Mouse (Mus musculus): Measurements from ENCODE around the gene Fto. TPM values are rescaled to one million over a fixed set of nuclear protein-coding genes. Genes with fewer than 3 reads are reported as not detected.

The Fto gene
- total RNA-seq, 2 experiments from 2014 or later = 71.6 to 81.6 TPM

- no peak for DNase-seq
Observed at GRCm38 (mm10) chr8:91679451-91679850, 366.1 kb downstream of the Fto start.

GRCm38 (mm10) chr8:91680125-91680524, 366.8 kb downstream of the Fto start:
- DNase-seq = no peak

DNA sequence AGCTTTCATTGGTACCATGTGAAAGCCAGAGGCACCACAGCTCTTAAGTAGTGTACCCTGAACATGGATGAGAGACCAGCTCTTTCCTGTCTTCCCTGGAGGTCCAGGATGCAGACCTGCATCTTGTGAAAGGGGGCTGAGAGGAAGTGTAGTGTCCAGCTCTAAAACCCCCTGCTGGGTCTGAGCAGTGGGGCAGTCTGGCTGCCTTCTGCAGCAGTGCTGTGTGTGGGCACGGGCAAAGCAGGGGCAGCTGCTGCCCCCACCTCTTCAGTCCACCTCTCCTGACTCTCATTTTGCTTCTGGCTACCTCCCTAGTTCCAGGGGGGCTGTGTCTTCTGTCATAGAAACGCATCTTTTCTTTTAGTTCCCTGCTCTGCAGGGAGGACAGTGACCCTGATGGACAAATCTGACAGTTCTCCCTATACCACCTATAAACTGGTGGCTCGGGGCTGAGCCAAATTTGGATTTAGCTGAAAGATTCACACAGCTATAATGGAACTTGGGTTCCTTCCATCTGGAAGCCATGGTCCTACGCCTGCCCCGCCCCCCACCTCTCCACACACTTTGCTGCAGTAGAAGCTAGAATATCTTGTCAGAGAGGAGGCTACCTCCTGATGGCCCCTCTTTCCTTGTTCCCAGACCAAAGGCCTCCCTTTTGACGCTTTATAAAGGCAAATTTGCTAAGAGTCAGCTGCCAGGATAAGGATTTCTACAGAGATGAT, 371.4 kb downstream of the Fto start:
- DNase-seq = no peak

- no peak for DNase-seq
Observed at GRCm38 (mm10) chr8:91685408-91685807, 372.1 kb downstream of the Fto start.

DNA sequence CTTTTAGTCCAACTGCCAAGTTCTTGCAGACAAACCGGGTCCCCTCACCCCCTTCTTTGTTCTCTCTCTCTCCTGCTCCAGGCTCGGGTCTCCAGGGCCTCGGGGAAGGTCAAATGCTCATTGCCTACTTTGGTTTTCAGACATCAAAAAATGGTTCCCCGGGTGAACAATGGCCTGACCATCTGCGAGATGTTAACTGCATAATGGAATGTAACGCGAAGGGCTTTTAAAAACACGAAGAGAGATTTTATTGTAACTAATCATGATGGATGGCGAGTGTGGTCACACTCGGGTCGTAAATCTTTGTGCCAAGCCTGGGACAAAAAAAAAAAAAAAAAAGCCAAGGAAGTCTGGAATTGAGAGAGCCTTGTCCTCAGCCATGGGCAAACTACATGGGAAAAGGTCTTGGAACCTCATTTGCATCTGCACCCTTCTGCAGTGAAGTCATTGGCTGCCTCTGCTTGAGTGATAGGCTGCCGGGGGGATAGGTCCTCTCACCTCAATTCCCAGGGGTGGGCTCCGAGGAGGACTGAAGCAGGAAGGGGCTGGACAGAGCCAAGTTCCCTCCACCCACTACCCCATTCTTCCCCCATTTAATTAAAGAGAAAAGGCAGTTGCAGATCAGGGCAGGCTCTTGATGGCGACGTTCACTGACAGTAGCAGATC, 378.9 kb downstream of the Fto start:
- no peak for DNase-seq

- no peak for DNase-seq
Observed at GRCm38 (mm10) chr8:91706533-91706932, 393.2 kb downstream of the Fto start.

- DNase-seq = no peak
Observed at GRCm38 (mm10) chr8:91708661-91709060, 395.3 kb downstream of the Fto start.

DNA sequence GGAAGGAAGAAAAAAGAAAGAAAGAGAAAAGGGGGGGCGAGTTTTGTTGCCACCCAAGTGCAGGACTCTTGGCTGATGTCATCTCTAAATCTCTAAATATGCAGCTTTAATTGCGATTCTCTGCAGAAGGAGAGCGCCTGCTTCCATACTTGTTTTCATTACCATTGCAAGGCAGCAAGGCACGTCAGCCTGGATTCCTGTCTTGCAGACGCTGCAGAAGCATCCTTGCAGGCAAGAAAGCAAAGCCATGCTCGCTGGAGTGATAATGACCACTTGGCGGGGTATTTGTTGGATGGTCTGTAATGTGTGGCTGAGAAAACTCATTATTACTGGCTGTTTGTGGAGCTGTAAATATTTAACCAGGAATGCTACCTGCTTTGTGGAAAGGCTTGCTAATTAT, 396.4 kb downstream of the Fto start:
- DNase-seq = no peak

GRCm38 (mm10) chr8:91711202-91711601, 397.9 kb downstream of the Fto start:
- DNase-seq = no peak

DNA sequence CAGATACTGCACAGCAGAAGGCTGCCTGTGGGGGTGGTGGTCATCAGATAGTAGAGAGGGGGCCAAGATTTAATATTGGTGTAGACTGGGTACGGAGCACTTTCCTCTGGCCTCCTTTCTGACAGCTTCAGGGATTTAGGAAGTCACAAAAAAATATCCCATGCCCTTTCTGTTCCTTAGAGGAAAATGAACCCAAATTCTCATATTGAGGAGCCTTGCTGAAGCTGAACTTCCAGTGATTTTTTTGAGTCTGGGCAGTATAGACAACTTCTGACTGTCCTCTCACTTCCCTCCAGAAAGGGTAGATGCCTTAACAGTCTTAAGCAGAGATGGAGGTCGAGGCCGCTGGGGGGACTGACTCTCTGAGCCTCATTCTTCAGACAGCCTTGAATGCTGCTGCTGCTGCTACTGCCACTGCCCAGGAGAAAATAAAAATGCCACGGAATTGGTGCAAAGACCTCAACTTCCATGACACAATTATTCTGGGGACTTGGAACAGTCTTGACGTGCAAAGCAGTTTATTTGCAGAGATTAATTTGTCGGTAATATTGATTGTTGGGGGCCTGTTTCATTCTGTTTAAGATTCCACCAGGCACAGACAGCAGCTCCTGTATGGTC, 398.8 kb downstream of the Fto start:
- no peak for DNase-seq

DNA sequence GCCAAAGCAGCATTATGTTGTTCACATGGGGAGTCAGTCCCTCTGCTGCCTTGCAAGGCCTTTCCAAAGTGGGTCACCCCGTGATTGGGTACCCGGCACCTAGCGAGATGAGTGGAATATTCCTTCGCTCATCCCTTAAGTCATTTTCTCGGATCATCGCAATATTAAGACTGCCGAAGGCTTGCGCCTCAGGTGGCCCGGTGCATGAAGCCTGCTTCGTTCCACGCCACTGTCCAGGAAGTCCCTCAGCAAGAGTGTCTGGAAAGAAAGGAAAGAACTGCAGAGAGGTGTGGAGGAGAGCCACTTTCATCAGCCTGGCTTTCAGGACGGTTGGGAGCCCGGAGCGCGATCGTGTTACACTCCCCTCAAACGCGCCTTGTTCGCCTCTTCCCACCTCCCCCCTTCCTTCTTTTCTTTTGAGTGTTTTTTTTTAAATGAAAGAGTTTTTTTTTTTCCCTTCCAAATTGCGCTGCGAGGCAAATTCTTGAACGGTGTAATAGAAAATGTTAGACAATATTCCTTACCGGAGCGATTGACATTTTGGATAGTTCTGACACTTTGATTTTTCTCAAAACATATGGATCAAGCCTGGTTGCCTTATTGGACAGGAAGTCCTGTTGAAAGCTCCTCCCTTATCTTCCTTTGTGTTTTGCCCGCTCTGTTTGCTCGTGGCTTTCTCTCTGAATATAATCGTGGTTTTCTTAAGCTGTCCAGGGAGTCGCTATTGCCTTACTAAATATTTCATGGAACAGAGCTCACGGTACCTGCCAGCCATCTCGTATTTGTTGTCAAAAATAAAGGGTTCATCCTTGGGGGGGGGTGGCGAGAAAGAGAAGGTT, 399.6 kb downstream of the Fto start:
- DNase-seq = no peak

DNA sequence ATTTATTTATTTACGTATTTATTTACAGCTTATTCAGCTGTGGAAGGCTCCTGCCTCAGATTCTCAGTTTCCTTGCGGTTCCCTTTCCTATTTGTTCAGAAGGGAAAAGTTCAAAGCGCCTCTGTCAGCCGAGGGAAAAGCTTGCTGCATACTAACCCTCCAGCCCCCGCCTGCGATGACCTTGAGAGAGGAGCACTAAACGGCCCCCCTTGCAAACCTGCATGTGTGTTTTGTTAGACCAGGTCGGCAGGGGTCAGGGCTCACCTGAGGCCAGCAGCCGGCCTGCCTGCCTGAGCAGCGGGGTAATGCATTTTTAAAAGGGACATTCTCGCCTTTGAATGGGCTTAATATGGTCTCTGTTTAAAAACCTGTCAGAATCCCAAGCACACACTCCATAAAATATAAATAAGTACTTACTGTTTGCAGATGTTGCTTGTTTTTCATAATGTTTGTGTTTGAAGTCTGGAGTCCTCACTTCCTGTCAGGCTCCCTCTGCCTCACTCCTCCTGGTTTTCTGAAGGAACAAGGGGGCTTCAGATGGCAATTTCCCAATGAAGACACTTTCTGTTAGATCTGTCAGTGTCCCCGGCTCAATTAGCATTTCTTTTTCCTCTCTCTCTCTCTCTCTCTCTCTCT, 400.5 kb downstream of the Fto start:
- DNase-seq = no peak

GRCm38 (mm10) chr8:91714733-91715132, 401.4 kb downstream of the Fto start:
- DNase-seq = no peak

DNA sequence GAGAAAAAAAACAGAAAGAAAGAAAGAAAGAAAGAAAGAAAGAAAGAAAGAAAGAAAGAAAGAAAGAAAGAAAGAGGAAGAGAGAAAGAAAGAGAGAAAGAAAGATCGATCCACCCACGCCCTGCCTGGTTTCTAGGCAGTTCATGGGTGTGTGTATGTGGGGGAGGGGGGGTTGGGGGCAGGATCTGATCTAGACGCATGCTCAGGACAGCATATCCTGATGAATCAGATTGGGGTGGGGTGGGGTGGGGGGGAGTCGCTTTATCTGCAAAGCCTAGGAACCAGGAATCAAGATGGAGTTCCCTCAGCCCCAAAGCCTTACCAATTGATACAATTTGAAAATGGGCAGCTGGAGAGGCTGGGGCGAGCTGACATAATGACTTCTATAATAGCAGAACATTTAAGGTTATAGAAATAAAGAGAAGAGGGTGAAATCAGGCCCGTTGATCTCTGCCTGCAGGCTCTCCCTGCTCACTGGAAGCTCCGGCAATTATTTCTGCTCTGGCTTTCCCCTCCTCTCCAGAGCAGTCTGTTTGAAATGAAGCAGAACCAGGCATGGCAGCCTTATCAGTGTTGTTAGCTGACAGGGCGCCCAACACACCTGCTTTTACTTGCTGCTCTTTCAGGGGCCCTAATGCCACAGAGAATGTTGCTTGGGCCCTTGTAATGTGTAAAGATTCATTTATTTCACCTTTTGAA, 402.2 kb downstream of the Fto start:
- no peak for DNase-seq

Other genes with a start within 250 kb of the Fto start
- 10 to 100 TPM; 35.1 to 50.1 TPM for gene Rbl2, start 243.5 kb upstream of the Fto start, total RNA-seq (2021)
- 10 to 100 TPM; 40.3 to 45.5 TPM for gene Aktip, start 113.5 kb upstream of the Fto start, total RNA-seq (2021)
- 1 to 10 TPM; 6.5 to 7.1 TPM for gene Rpgrip1l, start 263 bp upstream of the Fto start, total RNA-seq (2021)

Data from adrenal gland, postnatal 36 days (tissue).